Mouse (Mus musculus) heart, postnatal 0 days (tissue): ENCODE measurements around the gene Sgta. TPM values are rescaled to one million over a fixed set of nuclear protein-coding genes. Genes with fewer than 3 reads are reported as not detected.

Experiments used
- ATAC-seq: fragments of 200-750 bp; cut with Nextera tagmentation; 2 replicates; pipeline ENCODE4 v1.8.0; 2017; ENCODE audit warnings: low read depth, moderate number of reproducible peaks, moderate library complexity; ENCODE audit not compliant: insufficient read depth
- DNase-seq: peaks from one replicate; pipeline ENCODE4 v3.0.0-alpha.2; 2016; ENCODE audit warnings: low spot score
- H3K27ac ChIP-seq: fragments of 300-500 bp; sonication (generic); 2 replicates; pipeline ENCODE4 v1.5.1; 2014; ENCODE audit warnings: low read depth, mild to moderate bottlenecking
- H3K27me3 ChIP-seq: fragments of 300-500 bp; sonication (generic); 2 replicates; pipeline ENCODE4 v1.6.1; 2014; ENCODE audit warnings: low read length, mixed read lengths; ENCODE audit not compliant: control insufficient read depth, insufficient read depth
- H3K36me3 ChIP-seq: fragments of 300-500 bp; sonication (generic); replicated peaks from 2 replicates; pipeline ENCODE4 v1.6.1; 2014; ENCODE audit warnings: low read length, mixed read lengths; ENCODE audit not compliant: control insufficient read depth, insufficient read depth
- H3K4me1 ChIP-seq: fragments of 300-500 bp; sonication (generic); 2 replicates; pipeline ENCODE4 v1.6.1; 2014; ENCODE audit warnings: antibody characterized with exemption; ENCODE audit not compliant: control insufficient read depth, insufficient read depth
- H3K4me2 ChIP-seq: fragments of 300-500 bp; sonication (generic); 2 replicates; pipeline ENCODE4 v1.6.1; 2014; ENCODE audit warnings: low read depth, mild to moderate bottlenecking, low read length, moderate library complexity
- H3K4me3 ChIP-seq: fragments of 300-500 bp; sonication (generic); 2 replicates; pipeline ENCODE4 v1.5.1; 2014; ENCODE audit warnings: low read depth, low read length
- H3K9ac ChIP-seq: fragments of 300-500 bp; sonication (generic); replicated peaks from 2 replicates; pipeline ENCODE4 v1.6.1; 2014; ENCODE audit warnings: low read depth, low read length, mixed read lengths
- H3K9me3 ChIP-seq: fragments of 300-500 bp; sonication (generic); replicated peaks from 2 replicates; pipeline ENCODE4 v1.6.1; 2016; ENCODE audit warnings: low read length; ENCODE audit not compliant: control insufficient read depth
- CTCF ChIP-seq: IDR thresholded peaks from 2 replicates; pipeline ENCODE4 v1.5.1; 2016; ENCODE audit warnings: antibody characterized with exemption, control low read depth, low read depth
- EP300 ChIP-seq: IDR thresholded peaks from 2 replicates; pipeline ENCODE4 v1.6.1; 2016; ENCODE audit warnings: antibody characterized with exemption, low read depth
- WGBS: fragments of 180-500 bp; shearing (Covaris S2); extraction: QIAGEN DNeasy Blood & Tissue Kit; methylation state at CpG from one replicate; pipeline ENCODE4 v1.1.7; 2014; 5-methylcytosine and 5-hydroxymethylcytosine counted together
- polyA plus RNA-seq: library from polyadenylated mRNA; unstranded; fragments of >200 nt; fragmentation: Nextera tagmentation; extraction: Ambion mirVana; gene quantifications from 2 replicates; pipeline ENCODE4 v1.2.1, GENCODE M21; 2015
- total RNA-seq: library from RNA; depleted of rRNA; stranded (reverse); fragments of >200 nt; gene quantifications from 2 replicates; pipeline ENCODE4 v1.2.3, GENCODE M21; 2014; ENCODE audit warnings: low replicate concordance

Sgta gene
- total and polyA plus RNA-seq, 2 experiments from 2014 or later: 98.1 to 134 TPM

GRCm38 (mm10) chr10:81092465-81093250, 32.7 kb upstream of the Sgta start:
- H3K27me3 ChIP-seq: no peaks in the 10 kb centered on the region
- no peaks in the 10 kb centered on the region for H3K36me3 ChIP-seq
- H3K9me3 ChIP-seq: no peaks in the 10 kb centered on the region
- no peak overlapping the region for H3K27ac ChIP-seq
- peak; percentile 23 for DNase-seq
- H3K4me2 ChIP-seq: no peak overlapping the region
- 0 out of 2 replicates have a peak, but pooled peaks cover 3% of the 10 kb centered on the region for H3K4me1 ChIP-seq
- no peak for TF ChIP-seq CTCF
- no peak for TF ChIP-seq EP300
- no peak overlapping the region for H3K9ac ChIP-seq
- WGBS: 45% methylated on average over 22 of the region's 22 CpGs
- ATAC-seq: peak; percentile 42; the same call in 1 of the 2 replicates
- no peak overlapping the region for H3K4me3 ChIP-seq

GRCm38 (mm10) chr10:81090621-81091020, 30.6 kb upstream of the Sgta start:
- TF ChIP-seq CTCF (no peak), EP300 (no peak)
- DNase-seq (no peak), ATAC-seq (no peak)
- 76% methylated on average over 7 of the region's 7 CpGs for WGBS
- H3K9me3 ChIP-seq: no peaks in the 10 kb centered on the region
- H3K4me1 ChIP-seq: 0 out of 2 replicates have a peak, but pooled peaks cover 3% of the 10 kb centered on the region
- H3K27ac ChIP-seq: no peak overlapping the region
- no peaks in the 10 kb centered on the region for H3K27me3 ChIP-seq
- no peak overlapping the region for H3K9ac ChIP-seq
- H3K4me3 ChIP-seq: no peak overlapping the region
- H3K4me2 ChIP-seq: no peak overlapping the region
- no peaks in the 10 kb centered on the region for H3K36me3 ChIP-seq

DNA sequence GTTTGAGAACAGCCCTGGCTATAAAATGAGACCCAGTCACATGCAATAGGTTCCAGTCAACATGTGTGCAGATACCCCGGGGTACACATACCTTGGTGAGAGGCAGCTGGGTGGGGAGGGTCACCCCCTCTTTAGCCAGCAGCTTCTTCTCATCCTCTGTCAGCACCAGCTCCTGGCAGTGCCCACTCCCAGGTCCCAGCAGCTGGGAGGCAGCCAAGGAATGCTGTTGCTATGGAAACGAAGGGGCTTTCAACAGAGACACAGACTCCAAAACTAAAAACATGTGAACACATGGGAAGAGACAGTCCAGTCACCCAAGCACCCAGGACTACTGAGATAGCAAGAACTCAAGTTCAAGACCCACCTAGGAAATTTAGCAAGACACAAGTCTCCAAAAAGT, 29.2 kb upstream of the Sgta start:
- no peak for DNase-seq
- Histone ChIP-seq H3K27me3 (no peaks in the 10 kb centered on the region), H3K4me2 (no peak overlapping the region), H3K27ac (no peak overlapping the region), H3K4me1 (0 out of 2 replicates have a peak, but pooled peaks cover 3% of the 10 kb centered on the region), H3K9me3 (no peaks in the 10 kb centered on the region), H3K4me3 (no peak overlapping the region), H3K9ac (no peak overlapping the region), H3K36me3 (no peaks in the 10 kb centered on the region)
- TF ChIP-seq CTCF: no peak
- TF ChIP-seq EP300: no peak
- 24% methylated on average over 2 of the region's 2 CpGs for WGBS
- 0 out of 2 replicates have a peak, but pooled peaks have one; percentile 8 for ATAC-seq

GRCm38 (mm10) chr10:81087021-81087420, 27.0 kb upstream of the Sgta start:
- ATAC-seq (no peak), DNase-seq (no peak)
- Histone ChIP-seq H3K4me1 (no peaks in the 10 kb centered on the region), H3K9me3 (no peaks in the 10 kb centered on the region), H3K4me3 (no peak overlapping the region), H3K27ac (no peak overlapping the region), H3K9ac (no peak overlapping the region), H3K36me3 (peaks cover 6% of the 10 kb centered on the region; the same call in 1 of the 2 replicates), H3K4me2 (no peak overlapping the region), H3K27me3 (no peaks in the 10 kb centered on the region)
- 68% methylated on average over 2 of the region's 2 CpGs for WGBS
- TF ChIP-seq CTCF: peak; percentile 30; the same call in 1 of the 2 replicates
- TF ChIP-seq EP300: no peak

GRCm38 (mm10) chr10:81082168-81082960, 22.4 kb upstream of the Sgta start:
- peak; percentile 57 for ATAC-seq
- peaks cover 44% of the 10 kb centered on the region for H3K36me3 ChIP-seq
- WGBS: 73% methylated on average over 7 of the region's 7 CpGs

More at GRCm38 (mm10) chr10:81082168-81082960, 22.4 kb upstream of the Sgta start:
- DNase-seq: peak; percentile 43
- Histone ChIP-seq H3K27ac (no peak overlapping the region), H3K4me3 (no peak overlapping the region), H3K9ac (no peak overlapping the region), H3K27me3 (no peaks in the 10 kb centered on the region), H3K9me3 (no peaks in the 10 kb centered on the region), H3K4me2 (no peak overlapping the region), H3K4me1 (no peaks in the 10 kb centered on the region)
- peak; percentile 84 for TF ChIP-seq CTCF
- TF ChIP-seq EP300: no peak
